Mouse (Mus musculus): ENCODE results near the gene Paqr4. TPM values are rescaled to one million over a fixed set of nuclear protein-coding genes. Genes with fewer than 3 reads are reported as not detected.

The Paqr4 gene
- polyA plus RNA-seq, 1 experiment from 2014 or later: 16.1 TPM

Other genes starting within 250 kb of the Paqr4 start
- gene Zfp213, start 176.6 kb downstream of the Paqr4 start, polyA plus RNA-seq (2015; fragmentation: Nextera tagmentation; extraction: Ambion mirVana): 21.0 and 21.7 TPM in 2 replicates
- 19.9 and 22.2 TPM in 2 replicates for gene Zfp13, start 141.4 kb downstream of the Paqr4 start, polyA plus RNA-seq (2015; fragmentation: Nextera tagmentation; extraction: Ambion mirVana)
- gene Zscan10, start 140.0 kb downstream of the Paqr4 start, polyA plus RNA-seq (2015; fragmentation: Nextera tagmentation; extraction: Ambion mirVana): 0.56 and 0.57 TPM in 2 replicates
- gene Mmp25, start 95.6 kb downstream of the Paqr4 start, polyA plus RNA-seq (2015; fragmentation: Nextera tagmentation; extraction: Ambion mirVana): 0.81 and 1.0 TPM in 2 replicates
- gene Bicdl2, start 80.4 kb downstream of the Paqr4 start, polyA plus RNA-seq (2015; fragmentation: Nextera tagmentation; extraction: Ambion mirVana): 1.7 and 2.2 TPM in 2 replicates
- 65.0 and 66.9 TPM in 2 replicates for gene Hcfc1r1, start 67.3 kb downstream of the Paqr4 start, polyA plus RNA-seq (2015; fragmentation: Nextera tagmentation; extraction: Ambion mirVana)
- gene Thoc6, start 67.0 kb downstream of the Paqr4 start, polyA plus RNA-seq (2015; fragmentation: Nextera tagmentation; extraction: Ambion mirVana): 45.6 and 48.4 TPM in 2 replicates
- 15.4 and 17.1 TPM in 2 replicates for gene Tnfrsf12a, start 63.4 kb downstream of the Paqr4 start, polyA plus RNA-seq (2015; fragmentation: Nextera tagmentation; extraction: Ambion mirVana)
- 16.8 and 19.8 TPM in 2 replicates for gene Cldn6, start 61.6 kb downstream of the Paqr4 start, polyA plus RNA-seq (2015; fragmentation: Nextera tagmentation; extraction: Ambion mirVana)
- gene Cldn9, start 56.8 kb downstream of the Paqr4 start, polyA plus RNA-seq (2015; fragmentation: Nextera tagmentation; extraction: Ambion mirVana): 8.3 and 10.1 TPM in 2 replicates
- gene 1520401A03Rik, start 18.1 kb downstream of the Paqr4 start, polyA plus RNA-seq (2015; fragmentation: Nextera tagmentation; extraction: Ambion mirVana): 2.3 and 3.0 TPM in 2 replicates
- 47.5 and 52.8 TPM in 2 replicates for gene Pkmyt1, start 14.5 kb downstream of the Paqr4 start, polyA plus RNA-seq (2015; fragmentation: Nextera tagmentation; extraction: Ambion mirVana)
- gene Kremen2, start 5.0 kb upstream of the Paqr4 start, polyA plus RNA-seq (2015; fragmentation: Nextera tagmentation; extraction: Ambion mirVana): 39.5 and 46.3 TPM in 2 replicates
- 103 and 107 TPM in 2 replicates for gene Flywch1, start 30.7 kb upstream of the Paqr4 start, polyA plus RNA-seq (2015; fragmentation: Nextera tagmentation; extraction: Ambion mirVana)
- gene Flywch2, start 45.2 kb upstream of the Paqr4 start, polyA plus RNA-seq (2015; fragmentation: Nextera tagmentation; extraction: Ambion mirVana): 68.0 and 70.5 TPM in 2 replicates
- 606 and 615 TPM in 2 replicates for gene Srrm2, start 49.7 kb upstream of the Paqr4 start, polyA plus RNA-seq (2015; fragmentation: Nextera tagmentation; extraction: Ambion mirVana)
- 1,219 and 1,256 TPM in 2 replicates for gene Elob, start 88.3 kb upstream of the Paqr4 start, polyA plus RNA-seq (2015; fragmentation: Nextera tagmentation; extraction: Ambion mirVana)
- not detected in 2 replicates for gene Prss33, start 95.2 kb upstream of the Paqr4 start, polyA plus RNA-seq (2015; fragmentation: Nextera tagmentation; extraction: Ambion mirVana)
- gene Prss32, start 103.0 kb upstream of the Paqr4 start, polyA plus RNA-seq (2015; fragmentation: Nextera tagmentation; extraction: Ambion mirVana): not detected in 2 replicates
- gene Prss41, start 103.3 kb upstream of the Paqr4 start, polyA plus RNA-seq (2015; fragmentation: Nextera tagmentation; extraction: Ambion mirVana): 1.7 and 2.4 TPM in 2 replicates
- gene Prss21, start 127.2 kb upstream of the Paqr4 start, polyA plus RNA-seq (2015; fragmentation: Nextera tagmentation; extraction: Ambion mirVana): not detected in 2 replicates
- gene Dcpp1, start 140.0 kb upstream of the Paqr4 start, polyA plus RNA-seq (2015; fragmentation: Nextera tagmentation; extraction: Ambion mirVana): not detected in 2 replicates
- gene Dcpp2, start 140.0 kb upstream of the Paqr4 start, polyA plus RNA-seq (2015; fragmentation: Nextera tagmentation; extraction: Ambion mirVana): not detected in 2 replicates
- gene Dcpp3, start 176.6 kb upstream of the Paqr4 start, polyA plus RNA-seq (2015; fragmentation: Nextera tagmentation; extraction: Ambion mirVana): not detected in 2 replicates
- not detected in 2 replicates for gene Sbp, start 200.8 kb upstream of the Paqr4 start, polyA plus RNA-seq (2015; fragmentation: Nextera tagmentation; extraction: Ambion mirVana)
- gene Sbpl, start 214.4 kb upstream of the Paqr4 start, polyA plus RNA-seq (2015; fragmentation: Nextera tagmentation; extraction: Ambion mirVana): not detected in 2 replicates
- not detected in 2 replicates for gene Prss30, start 239.7 kb upstream of the Paqr4 start, polyA plus RNA-seq (2015; fragmentation: Nextera tagmentation; extraction: Ambion mirVana)

All from limb, embryonic 13.5 days (tissue).